Mouse (Mus musculus) ES-Bruce4 (cell line): Measurements from ENCODE around the gene Tfrc. TPM values are rescaled to one million over a fixed set of nuclear protein-coding genes. Genes with fewer than 3 reads are reported as not detected.

Source experiments
- H3K27ac ChIP-seq: 2 replicates; pipeline ENCODE4 v1.5.1; 2012; ENCODE audit warnings: low read length, inconsistent platforms; ENCODE audit not compliant: insufficient read depth
- H3K27me3 ChIP-seq: 2 replicates; pipeline ENCODE4 v1.6.1; 2012; ENCODE audit warnings: mild to moderate bottlenecking, low read length, inconsistent platforms; ENCODE audit not compliant: control insufficient read depth, poor library complexity, insufficient read depth, severe bottlenecking
- H3K36me3 ChIP-seq: 2 replicates; pipeline ENCODE4 v1.6.1; 2012; ENCODE audit warnings: inconsistent platforms, mild to moderate bottlenecking, low read length, moderate library complexity; ENCODE audit not compliant: control insufficient read depth, poor library complexity, insufficient read depth, severe bottlenecking
- H3K4me1 ChIP-seq: one replicate; pipeline ENCODE4 v1.8.1; 2011; ENCODE audit warnings: low read length; ENCODE audit not compliant: control insufficient read depth, insufficient read depth
- H3K4me3 ChIP-seq: 2 replicates; pipeline ENCODE4 v1.5.1; 2011; ENCODE audit warnings: low read depth, mild to moderate bottlenecking, low read length
- H3K9ac ChIP-seq: 2 replicates; pipeline ENCODE4 v1.6.1; 2012; ENCODE audit warnings: low read depth, mild to moderate bottlenecking, inconsistent platforms; ENCODE audit not compliant: poor library complexity, severe bottlenecking
- H3K9me3 ChIP-seq: replicated peaks from 2 replicates; pipeline ENCODE4 v1.6.1; 2012; ENCODE audit warnings: mild to moderate bottlenecking, low read length, inconsistent platforms; ENCODE audit not compliant: control insufficient read depth, poor library complexity, insufficient read depth, severe bottlenecking
- CTCF ChIP-seq: IDR thresholded peaks from one replicate; pipeline ENCODE4 v1.8.1; 2011; ENCODE audit warnings: low read depth, low read length
- EP300 ChIP-seq: IDR thresholded peaks from 2 replicates; pipeline ENCODE4 v1.6.1; 2011; ENCODE audit warnings: low read depth, low read length; ENCODE audit not compliant: insufficient read depth
- POLR2A ChIP-seq: IDR thresholded peaks from one replicate; pipeline ENCODE4 v1.8.1; 2011; ENCODE audit warnings: low read length; ENCODE audit not compliant: insufficient read depth
- polyA plus RNA-seq: library from polyadenylated mRNA; stranded (reverse); fragments of >200 nt; gene quantifications from 2 replicates; pipeline ENCODE4 v1.2.4, GENCODE M21; 2011; ENCODE audit warnings: low read depth; ENCODE audit not compliant: missing spikeins, insufficient read depth, insufficient read length

The Tfrc gene
- polyA plus RNA-seq, 1 experiment, result 141 TPM

DNA sequence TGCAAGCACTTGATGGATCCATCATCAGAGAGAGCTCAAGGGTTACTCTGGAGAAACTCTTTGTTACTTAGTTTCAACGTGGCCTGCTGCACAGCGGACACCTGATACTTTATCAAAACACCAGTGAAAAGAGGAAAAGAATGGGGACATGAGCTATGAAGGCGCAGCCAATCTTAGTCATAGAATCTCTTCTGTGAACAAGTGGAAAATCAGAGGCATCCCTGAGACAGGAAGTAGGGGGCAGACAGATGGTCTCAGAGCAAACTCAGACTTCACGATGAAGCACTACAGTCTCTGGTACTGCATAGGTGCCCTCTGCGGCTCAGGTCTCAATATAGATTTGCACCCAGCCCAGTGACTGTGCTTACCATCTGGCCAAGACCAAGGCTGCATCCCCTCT, 14.0 kb upstream of the Tfrc start:
- Histone ChIP-seq H3K4me3 (no peak overlapping the region), H3K27me3 (no peaks in the 10 kb centered on the region), H3K36me3 (no peaks in the 10 kb centered on the region), H3K27ac (no peak overlapping the region), H3K9me3 (no peaks in the 10 kb centered on the region), H3K9ac (no peak overlapping the region), H3K4me1 (no peaks in the 10 kb centered on the region)
- TF ChIP-seq EP300, result no peak
- no peak for TF ChIP-seq CTCF
- no peak for TF ChIP-seq POLR2A

DNA sequence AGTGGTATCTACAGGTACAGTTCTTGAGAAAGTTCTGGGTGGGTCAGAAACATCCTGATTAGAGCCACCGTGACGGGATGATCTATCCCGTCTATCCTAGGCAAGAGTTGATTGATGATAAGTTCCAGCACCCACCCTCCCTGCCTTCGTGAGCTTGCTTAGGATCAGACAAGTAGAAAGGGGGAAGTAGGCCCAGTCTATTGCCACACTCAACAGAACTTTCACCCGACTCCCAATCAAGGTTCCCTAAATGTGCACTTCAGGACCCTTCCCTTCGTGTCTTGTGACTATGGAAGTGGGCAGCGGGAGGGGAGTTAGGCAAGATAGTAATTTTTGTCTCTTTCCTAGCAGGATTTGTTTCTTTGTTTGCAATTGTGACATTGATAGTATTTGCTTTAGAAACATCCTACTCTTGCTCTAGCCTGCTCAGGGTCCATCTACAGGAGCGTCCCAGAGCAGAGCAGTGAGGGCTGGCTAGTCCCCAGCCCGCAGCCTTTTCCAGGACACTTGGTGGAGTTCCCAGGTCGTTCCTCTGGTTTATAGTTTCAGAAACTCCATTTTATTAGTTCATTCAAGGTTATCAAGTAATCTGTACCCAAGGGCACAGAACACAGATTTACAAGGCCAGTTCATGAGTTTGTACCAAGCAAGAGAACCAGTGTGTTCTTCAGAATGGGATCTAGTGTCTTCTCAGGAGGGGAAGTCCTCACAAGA, 13.4 kb upstream of the Tfrc start:
- no peak overlapping the region for H3K27ac ChIP-seq
- no peaks in the 10 kb centered on the region for H3K9me3 ChIP-seq
- no peaks in the 10 kb centered on the region for H3K27me3 ChIP-seq
- no peak for TF ChIP-seq POLR2A
- no peak for TF ChIP-seq CTCF
- TF ChIP-seq EP300, result no peak
- H3K36me3 ChIP-seq, result no peaks in the 10 kb centered on the region
- H3K4me1 ChIP-seq, result no peaks in the 10 kb centered on the region
- no peak overlapping the region for H3K4me3 ChIP-seq
- H3K9ac ChIP-seq, result no peak overlapping the region

DNA sequence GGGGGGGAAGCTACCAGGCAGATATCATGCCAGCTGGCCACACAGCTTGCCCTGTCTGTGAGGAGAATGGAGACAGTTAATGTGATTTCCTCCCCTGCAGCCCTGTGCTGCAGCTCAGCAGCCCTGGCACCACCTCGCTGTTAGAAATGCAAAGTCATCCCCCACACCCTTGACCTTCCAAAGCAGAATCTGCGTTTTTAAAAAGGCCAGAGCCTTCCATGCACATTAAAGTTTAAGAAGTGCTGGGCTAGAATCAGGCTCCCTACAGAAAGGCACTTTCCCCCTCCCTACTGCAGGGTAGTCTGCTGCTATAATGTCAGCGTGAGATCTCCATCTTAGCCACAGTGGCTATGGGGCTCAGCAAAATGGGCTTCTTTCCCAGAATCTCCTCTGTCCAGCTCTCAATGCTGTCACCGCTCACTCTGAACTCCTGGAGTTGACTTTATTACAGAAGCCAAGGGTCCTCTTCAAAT, 10.8 kb upstream of the Tfrc start:
- no peak for TF ChIP-seq EP300
- no peak for TF ChIP-seq CTCF
- no peak for TF ChIP-seq POLR2A
- Histone ChIP-seq H3K9me3 (no peaks in the 10 kb centered on the region), H3K36me3 (no peaks in the 10 kb centered on the region), H3K4me3 (no peak overlapping the region), H3K4me1 (no peaks in the 10 kb centered on the region), H3K9ac (no peak overlapping the region), H3K27me3 (no peaks in the 10 kb centered on the region; the same call in 1 of the 2 replicates), H3K27ac (peak overlapping the region; percentile 32; the same call in 1 of the 2 replicates)

DNA sequence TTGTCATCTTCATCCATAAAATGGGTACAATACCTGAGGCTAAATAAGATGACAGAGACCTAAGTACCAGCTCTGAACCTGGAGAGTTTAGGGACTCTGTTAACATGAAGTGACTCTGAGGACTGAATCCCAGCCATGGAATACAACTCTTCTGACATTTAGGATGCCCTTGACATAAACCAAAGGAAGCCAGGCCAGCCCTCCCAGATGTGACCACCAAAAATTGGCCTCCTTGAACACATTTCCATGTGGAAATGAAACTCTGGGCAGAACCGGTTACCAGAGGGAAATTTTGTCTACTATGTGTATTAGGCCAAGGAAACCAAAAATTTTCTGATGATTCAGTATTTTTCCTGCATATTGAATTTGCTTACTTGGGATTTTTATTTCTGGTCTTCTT, 9.6 kb upstream of the Tfrc start:
- no peak for TF ChIP-seq CTCF
- TF ChIP-seq POLR2A, result no peak
- no peak for TF ChIP-seq EP300
- H3K9me3 ChIP-seq, result no peaks in the 10 kb centered on the region

DNA sequence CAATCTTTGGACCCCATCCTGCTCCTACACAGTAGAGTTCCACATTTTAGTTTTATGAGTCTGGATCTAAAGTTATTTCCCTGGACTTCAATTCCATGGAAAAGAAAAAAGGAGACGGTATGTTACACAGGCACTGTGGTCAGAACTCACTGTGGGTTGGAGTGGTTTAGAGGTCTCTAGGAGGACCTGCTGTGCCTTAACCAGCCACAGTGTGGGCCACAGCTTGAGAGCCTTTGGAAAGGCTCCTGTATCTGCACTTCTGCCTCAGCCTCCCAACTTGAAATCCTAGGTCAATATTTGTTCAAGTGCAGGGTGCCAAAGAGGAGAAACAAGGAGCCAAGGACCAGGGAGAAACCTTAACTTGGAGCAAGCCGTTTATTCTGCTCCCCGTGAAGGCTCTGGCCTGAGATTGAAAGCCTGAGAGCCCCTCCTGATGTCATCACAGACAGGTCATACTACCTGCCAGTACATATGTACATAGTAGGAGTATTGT, 6.5 kb upstream of the Tfrc start:
- H3K27me3 ChIP-seq, result no peaks in the 10 kb centered on the region; the same call in 1 of the 2 replicates
- H3K36me3 ChIP-seq, result no peaks in the 10 kb centered on the region
- H3K27ac ChIP-seq, result no peak overlapping the region
- H3K4me3 ChIP-seq, result no peak overlapping the region
- no peaks in the 10 kb centered on the region for H3K9me3 ChIP-seq
- no peak for TF ChIP-seq POLR2A
- no peak for TF ChIP-seq EP300
- TF ChIP-seq CTCF, result no peak
- no peak overlapping the region for H3K9ac ChIP-seq
- no peaks in the 10 kb centered on the region for H3K4me1 ChIP-seq

More for the DNA sequence above, 9.6 kb upstream of the Tfrc start:
- no peaks in the 10 kb centered on the region for H3K36me3 ChIP-seq
- H3K4me1 ChIP-seq, result no peaks in the 10 kb centered on the region
- H3K4me3 ChIP-seq, result no peak overlapping the region
- H3K27me3 ChIP-seq, result no peaks in the 10 kb centered on the region; the same call in 1 of the 2 replicates
- H3K27ac ChIP-seq, result no peak overlapping the region
- no peak overlapping the region for H3K9ac ChIP-seq
